Mouse (Mus musculus) MEL (cell line): ENCODE measurements around the gene Rpl18.

Experiments used
- CTCF ChIP-seq, 3 experiments: IDR thresholded peaks in 2 of 3; conservative IDR thresholded peaks in 1 of 3; 2 replicates each; pipeline ENCODE4 v1.5.1; 2011 to 2012; ENCODE audit warnings: low read length in 3 of 3, low read depth in 2 of 3, mild to moderate bottlenecking in 2 of 3, improper control_type of control experiment in 1 of 3, inconsistent platforms in 1 of 3, mixed read lengths in 1 of 3, moderate library complexity in 1 of 3; ENCODE audit not compliant: control insufficient read depth in 1 of 3, insufficient read depth in 1 of 3, poor library complexity in 1 of 3, severe bottlenecking in 1 of 3
- GATA1 ChIP-seq: IDR thresholded peaks from 2 replicates; pipeline ENCODE4 v1.6.1; 2011; ENCODE audit warnings: low read depth, low read length, improper control_type of control experiment
- KAT2A ChIP-seq: conservative IDR thresholded peaks from 2 replicates; pipeline ENCODE4 v1.6.1; 2012; ENCODE audit warnings: low read depth, low read length, improper control_type of control experiment, inconsistent platforms
- MYB ChIP-seq: IDR thresholded peaks from 2 replicates; pipeline ENCODE4 v1.6.1; 2011; ENCODE audit warnings: mild to moderate bottlenecking, low read depth, low read length, improper control_type of control experiment
- POLR2A ChIP-seq, 2 experiments: IDR thresholded peaks; 2 replicates each; pipeline ENCODE4 v1.6.1; 2011 to 2012; ENCODE audit warnings: low read length in 2 of 2, mild to moderate bottlenecking in 2 of 2, control low read depth in 1 of 2, improper control_type of control experiment in 1 of 2, low read depth in 1 of 2, moderate library complexity in 1 of 2; ENCODE audit not compliant: control insufficient read depth in 1 of 2, insufficient read depth in 1 of 2, poor library complexity in 1 of 2
- POLR2AphosphoS2 ChIP-seq: IDR thresholded peaks from 2 replicates; pipeline ENCODE4 v1.6.1; 2011; ENCODE audit warnings: low read length, improper control_type of control experiment
- USF1 ChIP-seq: IDR thresholded peaks from 2 replicates; pipeline ENCODE4 v1.6.1; 2014; ENCODE audit warnings: low read depth, mild to moderate bottlenecking, inconsistent platforms, low read length, improper control_type of control experiment, moderate library complexity

- no peak for TF ChIP-seq USF1
- no peak for TF ChIP-seq CTCF (IDR thresholded peaks at IDR 0.05 in 2 of 3, conservative IDR thresholded peaks at IDR 0.05 in 1 of 3; ENCODE audit: control insufficient read depth in 1 of 3, insufficient read depth in 1 of 3, low read depth in 2 of 3, low read length in 3 of 3, poor library complexity in 1 of 3, severe bottlenecking in 1 of 3)
- no peak for TF ChIP-seq POLR2A (IDR thresholded peaks at IDR 0.05; ENCODE audit: control insufficient read depth in 1 of 2, insufficient read depth in 1 of 2, low read depth in 1 of 2, low read length in 2 of 2, poor library complexity in 1 of 2)
- no peak for TF ChIP-seq POLR2AphosphoS2
- no peak for TF ChIP-seq MYB
- TF ChIP-seq GATA1: no peak
- TF ChIP-seq KAT2A: no peak
Measured at GRCm38 (mm10) chr7:45719738-45720412, 4.6 kb downstream of the Rpl18 start.
